Mouse (Mus musculus) right cerebral cortex, postnatal 25 days (tissue): ENCODE data around the gene Asap3.

ENCODE experiments used
- DNase-seq: peaks from one replicate; pipeline ENCODE4 v3.0.0; 2022

Gene Asap3

GRCm38 (mm10) chr4:136223549-136224239 is 17.5 kb downstream of the Asap3 start:
- no peak for DNase-seq

- no peak for DNase-seq
Measured at GRCm38 (mm10) chr4:136224240-136224559, 18.0 kb downstream of the Asap3 start.

DNA sequence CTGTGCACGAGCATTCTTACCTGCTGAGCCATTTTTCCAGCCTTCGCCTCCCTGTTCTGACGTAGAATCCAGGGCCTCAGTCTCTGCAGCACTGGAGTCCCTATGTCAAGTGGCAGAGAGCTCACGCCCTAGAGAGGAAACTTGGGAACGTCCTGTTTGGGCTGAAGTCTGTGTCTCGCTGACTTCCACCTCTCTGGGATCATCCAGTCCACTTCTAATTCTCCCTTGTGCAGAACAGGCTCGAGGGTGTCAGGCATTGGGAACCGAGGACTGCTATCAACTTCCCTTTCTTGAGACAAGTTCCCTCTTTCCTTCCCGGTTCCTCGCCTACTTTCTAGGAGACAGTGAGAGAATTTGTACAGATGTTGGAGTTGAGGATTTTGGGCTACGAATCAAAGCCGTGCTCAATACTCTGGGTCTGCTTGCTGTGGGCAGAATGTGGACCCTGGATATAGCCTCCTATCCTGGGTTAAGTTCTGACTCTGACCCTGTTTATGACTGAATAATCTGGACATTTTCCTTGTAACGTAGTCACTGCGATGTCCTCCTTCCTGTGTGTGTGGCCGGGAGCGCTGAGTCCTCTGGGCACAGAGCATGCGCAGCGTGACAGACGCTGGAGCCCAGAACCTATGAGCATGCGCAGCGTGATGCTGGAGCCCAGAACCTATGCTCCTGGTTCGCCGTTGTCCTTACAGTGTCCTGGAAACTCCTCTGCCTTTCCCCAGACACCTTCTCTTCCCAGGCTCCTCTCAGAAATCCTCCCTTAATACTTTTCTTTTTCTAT is 18.7 kb downstream of the Asap3 start:
- DNase-seq = no peak

- no peak for DNase-seq
Measured at GRCm38 (mm10) chr4:136227408-136227807, 21.2 kb downstream of the Asap3 start.

GRCm38 (mm10) chr4:136228640-136229039 is 22.5 kb downstream of the Asap3 start:
- DNase-seq = no peak

DNA sequence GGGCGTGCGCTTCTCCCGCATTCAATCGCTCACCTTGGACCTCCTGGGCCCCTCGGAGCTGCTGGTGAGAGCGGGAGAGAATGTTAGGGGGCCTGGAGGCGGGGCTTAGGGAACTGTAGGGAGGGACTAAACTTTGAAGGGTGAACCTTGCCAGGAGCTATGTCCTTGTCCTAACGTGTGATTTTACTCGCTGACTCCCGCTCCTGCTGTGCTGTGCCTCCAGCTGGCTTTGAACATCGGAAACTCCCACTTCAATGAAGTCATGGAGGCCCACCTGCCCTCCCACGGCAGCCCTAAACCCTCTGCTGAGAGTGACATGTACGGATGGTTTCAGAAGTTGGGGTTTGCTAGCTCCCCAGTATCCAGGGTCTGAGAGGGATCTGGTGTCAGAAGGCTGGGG is 32.5 kb downstream of the Asap3 start:
- no peak for DNase-seq

- no peak for DNase-seq
Measured at GRCm38 (mm10) chr4:136239111-136239510, 32.9 kb downstream of the Asap3 start.

GRCm38 (mm10) chr4:136239622-136240021 is 33.5 kb downstream of the Asap3 start:
- DNase-seq = peak; percentile 73

DNA sequence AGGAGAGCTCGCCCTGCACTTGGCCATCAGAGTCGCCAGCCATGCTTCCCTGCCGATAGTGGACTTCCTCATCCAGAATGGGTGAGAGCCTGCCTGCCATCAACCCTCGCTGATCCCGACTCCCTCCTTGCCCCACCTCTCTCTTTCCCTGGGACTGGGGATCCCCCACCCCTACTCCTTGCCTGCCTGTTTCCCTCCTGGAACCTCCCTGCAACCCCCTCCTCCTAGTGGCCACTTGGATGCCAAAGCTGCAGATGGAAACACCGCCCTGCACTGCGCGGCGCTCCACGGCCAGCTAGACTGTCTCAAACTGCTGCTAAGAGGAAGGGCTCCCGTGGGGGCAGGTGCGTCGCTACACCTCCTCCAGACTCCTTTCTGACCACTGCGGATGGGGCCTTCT is 34.0 kb downstream of the Asap3 start:
- no peak for DNase-seq

DNA sequence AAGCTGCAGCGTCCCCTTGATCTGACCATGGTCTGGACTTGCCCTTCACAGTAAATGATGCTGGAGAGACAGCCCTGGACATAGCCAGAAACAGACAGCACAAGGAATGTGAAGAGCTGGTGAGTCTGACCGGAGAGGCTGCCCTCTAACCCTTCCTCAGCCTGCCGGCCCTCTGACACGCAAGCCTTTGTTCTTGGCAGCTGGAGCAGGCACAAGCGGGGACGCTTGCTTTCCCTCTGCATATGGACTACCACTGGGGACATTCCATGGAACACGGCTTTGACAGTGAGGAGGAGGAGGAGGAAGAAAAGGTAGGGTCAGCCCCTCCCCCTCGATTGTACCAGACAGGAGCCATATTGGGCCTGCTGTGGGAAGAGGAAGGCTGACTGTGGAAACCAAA is 34.8 kb downstream of the Asap3 start:
- DNase-seq = no peak

DNA sequence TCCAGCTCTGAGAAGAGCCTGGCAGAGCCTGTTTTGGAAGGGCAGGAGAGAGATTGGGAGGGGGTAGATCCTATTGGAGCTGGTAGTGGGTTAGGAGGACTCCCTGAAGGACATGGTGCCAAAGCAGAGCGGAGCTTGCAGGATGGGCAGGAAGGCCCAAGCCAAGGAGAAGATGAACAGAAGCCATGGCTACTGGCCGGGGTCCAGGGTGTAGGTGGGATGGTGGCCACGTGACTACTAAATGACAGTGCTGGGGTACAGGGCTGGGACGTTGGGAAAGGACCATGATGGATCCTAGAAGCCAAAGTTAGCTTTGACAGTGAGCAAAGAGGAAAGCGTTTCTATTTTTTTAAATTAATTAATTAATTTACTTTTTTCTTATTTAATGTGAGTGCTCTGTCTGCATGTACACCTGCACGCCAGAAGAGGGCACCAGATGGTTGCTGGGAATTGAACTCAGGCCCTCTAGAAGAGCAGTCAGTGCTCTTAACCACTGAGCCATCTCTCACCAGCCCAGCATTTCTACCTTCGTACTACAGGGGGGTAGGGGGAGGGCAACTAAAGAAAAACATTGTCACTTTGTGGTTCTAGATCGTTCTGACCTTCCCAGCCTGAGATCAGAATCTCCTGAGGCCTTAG is 36.0 kb downstream of the Asap3 start:
- DNase-seq = no peak

DNA sequence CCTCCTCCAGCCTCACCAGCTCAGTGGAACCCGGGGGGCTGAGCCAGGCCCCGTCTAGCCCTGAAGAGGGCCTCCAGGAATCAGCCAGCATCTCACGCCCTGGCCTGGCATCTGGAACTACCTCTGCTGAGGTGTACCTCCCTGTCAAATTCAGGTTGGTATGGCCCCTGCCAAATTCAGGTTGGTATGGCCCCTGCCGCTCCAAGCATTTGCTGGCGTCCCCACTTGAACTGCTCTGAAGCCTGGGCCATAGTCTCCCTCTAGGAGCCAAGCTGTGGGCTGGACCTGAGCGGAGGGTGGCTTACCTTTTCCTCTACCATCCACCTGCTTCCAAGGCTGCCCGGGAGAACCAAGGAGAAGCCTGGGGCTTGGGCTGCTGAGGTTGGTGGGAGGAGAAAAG is 36.6 kb downstream of the Asap3 start:
- no peak for DNase-seq

DNA sequence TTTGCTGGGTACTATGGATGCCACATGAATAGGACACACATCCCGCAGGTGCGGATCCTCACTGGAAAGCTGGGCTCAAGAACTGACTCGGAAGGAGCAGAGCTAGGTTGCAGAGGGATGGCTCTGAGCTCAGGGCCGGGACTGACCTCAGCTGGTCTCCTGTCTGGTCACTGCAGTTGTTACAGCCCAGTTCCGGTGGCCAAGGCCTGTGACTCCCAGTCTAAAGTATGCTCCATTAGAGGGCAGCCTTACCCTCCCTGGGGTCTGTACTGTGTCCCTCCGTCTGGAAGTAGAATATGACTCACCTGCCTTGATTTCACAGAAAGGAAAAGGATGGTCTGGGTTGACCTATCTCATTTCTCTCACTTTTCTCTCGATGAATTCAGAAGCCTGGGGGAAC is 38.0 kb downstream of the Asap3 start:
- DNase-seq = no peak

- no peak for DNase-seq
Measured at GRCm38 (mm10) chr4:136245681-136246080, 39.5 kb downstream of the Asap3 start.

- DNase-seq = no peak
Measured at GRCm38 (mm10) chr4:136246568-136246969, 40.4 kb downstream of the Asap3 start.

- DNase-seq = no peak
Measured at GRCm38 (mm10) chr4:136247386-136247728, 41.2 kb downstream of the Asap3 start.

DNA sequence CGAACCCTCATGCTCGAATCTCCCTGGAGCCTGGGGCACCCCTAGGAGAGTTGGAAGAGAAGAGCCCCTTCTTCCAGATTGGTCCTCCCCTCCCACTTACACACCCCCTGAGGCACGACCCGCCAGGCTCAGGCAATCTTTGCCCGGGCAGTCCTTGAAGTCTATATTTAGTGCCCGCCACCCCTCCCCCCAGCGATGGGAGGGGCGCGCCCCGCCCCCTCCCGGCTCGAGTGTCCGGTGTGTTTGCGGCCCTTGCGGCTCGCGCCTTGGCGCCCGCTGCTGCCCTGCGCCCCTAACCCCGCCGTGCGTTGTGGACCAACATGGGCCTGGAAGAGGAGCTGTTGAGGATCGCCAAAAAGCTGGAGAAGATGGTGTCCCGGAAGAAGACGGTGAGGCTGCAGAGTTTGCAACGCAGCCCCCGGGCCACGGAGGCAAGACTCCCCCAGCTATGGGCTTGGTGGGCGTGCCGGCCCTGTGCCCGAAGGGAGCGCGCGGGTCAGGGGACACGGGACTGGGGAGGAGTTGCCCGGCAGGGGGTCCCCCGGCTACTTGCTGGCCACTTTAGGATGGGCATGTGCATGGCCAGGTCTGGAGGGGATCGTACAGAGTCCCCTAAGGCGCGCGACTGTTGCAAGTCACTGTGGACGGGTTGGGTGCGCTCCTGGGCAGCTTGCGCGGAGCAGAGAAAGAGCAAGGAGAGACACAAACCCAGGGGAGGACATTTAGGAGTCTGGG is 41.7 kb downstream of the Asap3 start, which contains the start of gene Tcea3:
TSS of gene Tcea3 (plus strand) at position 1 of the 735 bp plus-strand sequence.
- DNase-seq = no peak

GRCm38 (mm10) chr4:136248464-136249331 is 42.5 kb downstream of the Asap3 start:
- no peak for DNase-seq

DNA sequence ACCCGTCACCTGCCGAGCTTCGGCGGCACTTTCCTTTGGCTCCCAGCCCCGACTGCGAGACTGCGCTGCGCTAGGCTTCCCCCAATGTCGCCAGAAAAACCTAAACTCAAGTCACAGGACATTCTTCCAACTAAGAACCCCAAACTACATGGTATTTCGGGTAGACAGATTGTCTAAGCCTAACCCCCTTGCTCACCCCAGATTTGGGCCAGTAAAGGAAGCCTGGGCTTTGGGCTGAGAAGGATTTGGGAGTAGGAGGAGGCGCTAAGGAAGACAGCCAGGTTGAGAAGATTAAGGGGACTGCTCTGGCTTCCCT is 43.1 kb downstream of the Asap3 start:
- no peak for DNase-seq

GRCm38 (mm10) chr4:136249780-136250179 is 43.6 kb downstream of the Asap3 start:
- DNase-seq = no peak

- no peak for DNase-seq
Measured at GRCm38 (mm10) chr4:136255919-136256318, 49.8 kb downstream of the Asap3 start.

DNA sequence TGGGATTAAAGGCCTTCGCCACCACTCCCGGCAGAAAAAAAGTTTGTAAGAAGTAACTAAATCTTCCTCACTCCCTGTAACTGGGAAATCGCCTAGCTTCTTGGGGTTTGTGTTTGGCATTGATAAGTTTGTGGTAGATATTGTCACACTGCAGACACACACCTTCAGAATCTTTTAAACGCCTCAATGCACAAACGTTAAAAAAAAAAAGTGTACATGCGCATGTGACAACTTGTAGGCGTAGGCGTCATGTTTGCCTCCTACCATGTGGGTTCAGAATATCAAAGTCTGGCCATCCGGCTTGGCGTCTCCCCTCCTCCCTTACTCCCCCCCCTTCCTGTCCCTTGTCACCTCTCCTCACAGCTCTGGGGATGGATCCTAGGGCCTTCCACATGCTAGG is 50.5 kb downstream of the Asap3 start:
- DNase-seq = no peak

- no peak for DNase-seq
Measured at GRCm38 (mm10) chr4:136259916-136260315, 53.8 kb downstream of the Asap3 start.
